Mouse (Mus musculus): ENCODE measurements around the gene Prtg.

Gene Prtg

GRCm38 (mm10) chr9:72806731-72807419, at the start of gene Prtg:
Gene Prtg (plus strand): TSS chr9:72806874.
- DNase-seq: no peak

GRCm38 (mm10) chr9:72757143-72757542, 49.5 kb upstream of the Prtg start:
- no peak for DNase-seq

GRCm38 (mm10) chr9:72758705-72759131, 48.0 kb upstream of the Prtg start:
- no peak for DNase-seq

GRCm38 (mm10) chr9:72763050-72763718, 43.5 kb upstream of the Prtg start:
- DNase-seq: no peak

- DNase-seq: peak; percentile 87
Measured at GRCm38 (mm10) chr9:72766789-72767349, 39.8 kb upstream of the Prtg start.

- DNase-seq: no peak
Measured at GRCm38 (mm10) chr9:72775022-72775421, 31.7 kb upstream of the Prtg start.

GRCm38 (mm10) chr9:72779004-72779403, 27.7 kb upstream of the Prtg start:
- no peak for DNase-seq

- no peak for DNase-seq
Measured at GRCm38 (mm10) chr9:72779733-72780132, 26.9 kb upstream of the Prtg start.

- no peak for DNase-seq
Measured at GRCm38 (mm10) chr9:72780694-72781093, 26.0 kb upstream of the Prtg start.

- DNase-seq: no peak
Measured at GRCm38 (mm10) chr9:72781466-72781865, 25.2 kb upstream of the Prtg start.

- no peak for DNase-seq
Measured at GRCm38 (mm10) chr9:72782121-72782520, 24.6 kb upstream of the Prtg start.

- DNase-seq: no peak
Measured at GRCm38 (mm10) chr9:72787732-72788131, 18.9 kb upstream of the Prtg start.

GRCm38 (mm10) chr9:72790530-72791212, 16.0 kb upstream of the Prtg start:
- no peak for DNase-seq

GRCm38 (mm10) chr9:72791213-72791582, 15.5 kb upstream of the Prtg start:
- DNase-seq: no peak

- peak; percentile 6 for DNase-seq
Measured at GRCm38 (mm10) chr9:72791681-72792080, 15.0 kb upstream of the Prtg start.

- no peak for DNase-seq
Measured at GRCm38 (mm10) chr9:72795243-72795642, 11.4 kb upstream of the Prtg start.

GRCm38 (mm10) chr9:72797136-72797621, 9.5 kb upstream of the Prtg start:
- DNase-seq: peak; percentile 6

GRCm38 (mm10) chr9:72803280-72803679, 3.4 kb upstream of the Prtg start:
- no peak for DNase-seq

GRCm38 (mm10) chr9:72806146-72806545, 528 bp upstream of the Prtg start:
- DNase-seq: no peak

- DNase-seq: peak; percentile 16
Measured at GRCm38 (mm10) chr9:72807420-72808005, 839 bp downstream of the Prtg start.

GRCm38 (mm10) chr9:72808176-72808575, 1.5 kb downstream of the Prtg start:
- DNase-seq: no peak

GRCm38 (mm10) chr9:72808586-72808985, 1.9 kb downstream of the Prtg start:
- DNase-seq: no peak

GRCm38 (mm10) chr9:72809077-72809476, 2.4 kb downstream of the Prtg start:
- DNase-seq: no peak

All from kidney, adult 18-20 months (tissue).